8 mouse cellular contexts compared by ENCODE assay signal in the genomic region with DNA sequence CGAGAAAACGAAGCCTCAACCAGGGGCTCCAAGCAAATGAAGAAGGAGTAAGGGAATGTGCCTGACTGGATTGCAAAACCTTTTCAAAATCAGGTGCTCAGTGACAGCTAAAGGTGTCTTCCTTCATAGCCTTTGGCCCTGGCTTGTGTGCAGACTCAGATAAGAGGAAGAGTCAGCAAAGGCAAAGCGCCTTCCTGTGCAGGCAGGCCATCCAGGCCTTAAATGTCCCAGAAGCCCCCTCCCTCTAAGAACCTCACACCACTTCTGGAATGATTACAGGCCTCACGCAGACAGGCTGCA. TPM values are rescaled to one million over a fixed set of nuclear protein-coding genes. Genes with fewer than 3 reads are reported as not detected.
DNase-seq lines count a peak whose midpoint lies in the region; ATAC-seq and TF ChIP-seq lines count a peak whose summit lies in the region.

No protein-coding gene starts in this region.

- ATAC-seq in lung, embryonic 14.5 days (ENCODE audit: insufficient read depth): no peak
- ATAC-seq in hindbrain, postnatal 0 days: no peak; the same call in 1 of the 2 replicates
- ATAC-seq in midbrain, embryonic 13.5 days: no peak

- no peak for TF ChIP-seq CTCF in lung, embryonic 14.5 days (IDR thresholded peaks at IDR 0.05; ENCODE audit: low read depth)
- TF ChIP-seq CTCF in cortical plate, adult 2 months (IDR thresholded peaks at IDR 0.05; ENCODE audit: extremely low read depth, insufficient read depth, low read length): no peak
- TF ChIP-seq CTCF in hindbrain, postnatal 0 days (IDR thresholded peaks at IDR 0.05; ENCODE audit: low read depth): no peak

- H3K36me3 ChIP-seq in lung, embryonic 14.5 days (ENCODE audit: insufficient read depth): no peaks in the 10 kb centered on the region
- H3K36me3 ChIP-seq in hindbrain, postnatal 0 days (ENCODE audit: insufficient read depth, low read length): no peaks in the 10 kb centered on the region
- no peaks in the 10 kb centered on the region for H3K36me3 ChIP-seq in midbrain, embryonic 13.5 days

- WGBS in lung, embryonic 14.5 days: 5% methylated on average over 4 of the region's 4 CpGs
- WGBS in hindbrain, postnatal 0 days: 7% methylated on average over 4 of the region's 4 CpGs
- WGBS in midbrain, embryonic 13.5 days: 11% methylated on average over 4 of the region's 4 CpGs

- H3K9ac ChIP-seq in lung, embryonic 14.5 days: peak overlapping the region; percentile 86
- H3K9ac ChIP-seq in hindbrain, postnatal 0 days (replicated peaks; ENCODE audit: low read length): peak overlapping the region; percentile 86
- H3K9ac ChIP-seq in midbrain, embryonic 13.5 days (replicated peaks): peak overlapping the region; percentile 90

- H3K27ac ChIP-seq in lung, embryonic 14.5 days (ENCODE audit: low read depth): peak overlapping the region; percentile 90; the same call in 1 of the 2 replicates
- no peak overlapping the region for H3K27ac ChIP-seq in cortical plate, adult 2 months (ENCODE audit: insufficient read depth, low read length)
- H3K27ac ChIP-seq in hindbrain, postnatal 0 days: peak overlapping the region; percentile 87; the same call in 1 of the 2 replicates
- H3K27ac ChIP-seq in midbrain, embryonic 13.5 days: peak overlapping the region; percentile 92

- H3K27me3 ChIP-seq in lung, embryonic 14.5 days (ENCODE audit: insufficient read depth, low read length): no peaks in the 10 kb centered on the region
- no peaks in the 10 kb centered on the region for H3K27me3 ChIP-seq in hindbrain, postnatal 0 days (ENCODE audit: insufficient read depth, low read length)
- H3K27me3 ChIP-seq in midbrain, embryonic 13.5 days: peaks cover 5% of the 10 kb centered on the region; the same call in 1 of the 2 replicates

- peak overlapping the region; percentile 87 for H3K4me3 ChIP-seq in lung, embryonic 14.5 days (ENCODE audit: low read depth, low read length)
- H3K4me3 ChIP-seq in cortical plate, adult 2 months (ENCODE audit: insufficient read depth, low read length): peak overlapping the region; percentile 78
- peak overlapping the region; percentile 92 for H3K4me3 ChIP-seq in hindbrain, postnatal 0 days (ENCODE audit: low read length)
- H3K4me3 ChIP-seq in midbrain, embryonic 13.5 days (replicated peaks): peak overlapping the region; percentile 85

- no peaks in the 10 kb centered on the region for H3K9me3 ChIP-seq in lung, embryonic 14.5 days (ENCODE audit: low read depth, low read length)
- no peaks in the 10 kb centered on the region for H3K9me3 ChIP-seq in hindbrain, postnatal 0 days (ENCODE audit: low read length)
- no peaks in the 10 kb centered on the region for H3K9me3 ChIP-seq in midbrain, embryonic 13.5 days

- H3K4me2 ChIP-seq in lung, embryonic 14.5 days: peak overlapping the region; percentile 79
- H3K4me2 ChIP-seq in hindbrain, postnatal 0 days (ENCODE audit: low read depth, low read length): peak overlapping the region; percentile 79
- peak overlapping the region; percentile 72 for H3K4me2 ChIP-seq in midbrain, embryonic 13.5 days (replicated peaks)

- no peaks in the 10 kb centered on the region for H3K4me1 ChIP-seq in lung, embryonic 14.5 days (ENCODE audit: insufficient read depth)
- H3K4me1 ChIP-seq in cortical plate, adult 2 months (ENCODE audit: control insufficient read depth, insufficient read depth, low read length): peaks cover 3% of the 10 kb centered on the region; the same call in 1 of the 2 replicates
- H3K4me1 ChIP-seq in hindbrain, postnatal 0 days (ENCODE audit: insufficient read depth, low read length): 0 out of 2 replicates have a peak, but pooled peaks cover 3% of the 10 kb centered on the region
- peaks cover 27% of the 10 kb centered on the region for H3K4me1 ChIP-seq in midbrain, embryonic 13.5 days (replicated peaks)

- DNase-seq in lung, embryonic 14.5 days: no peak
- DNase-seq in lung, postnatal 4 days: no peak
- DNase-seq in hindbrain, postnatal 0 days (ENCODE audit: low spot score): no peak
- no peak for DNase-seq in urinary bladder, postnatal 14 days (ENCODE audit: low spot score)
- no peak for DNase-seq in frontal cortex, postnatal 36 days (ENCODE audit: low spot score in 2 of 2)
- DNase-seq in adrenal gland, adult 8-10 months: no peak

- no peak for TF ChIP-seq POLR2A in cortical plate, adult 2 months (IDR thresholded peaks at IDR 0.05; ENCODE audit: extremely low read depth, insufficient read depth, low read length)

RNA-seq across cellular contexts. Expression of a gene that starts 0.8 kb away (rescaled TPM):
- 10.2 and 11.5 TPM in 2 replicates for polyA plus RNA-seq in lung, embryonic 14.5 days (2014; fragmentation: Nextera tagmentation; extraction: Ambion mirVana)
- polyA plus RNA-seq in cortical plate, adult 2 months (2012; rRNA removed): 44.5 and 44.8 TPM in 2 replicates
- 50.6 and 51.9 TPM in 2 replicates for total RNA-seq in hindbrain, postnatal 0 days (2014; rRNA removed)
- 11.0 and 14.4 TPM in 2 replicates for polyA plus RNA-seq in hindbrain, postnatal 0 days (2015; fragmentation: Nextera tagmentation; extraction: Ambion mirVana)
- polyA plus RNA-seq in midbrain, embryonic 13.5 days (2015; fragmentation: Nextera tagmentation; extraction: Ambion mirVana): 18.2 and 19.5 TPM in 2 replicates
- total RNA-seq in adrenal gland, adult 8-10 months (2022): 10 to 100 TPM; 27.9 to 41.0 (median 32.3) TPM

RNA-seq across cellular contexts. Expression of a gene that starts 52.7 kb away (rescaled TPM):
- polyA plus RNA-seq in lung, embryonic 14.5 days (2014; fragmentation: Nextera tagmentation; extraction: Ambion mirVana): 0.20 and 0.39 TPM in 2 replicates
- polyA plus RNA-seq in cortical plate, adult 2 months (2012; rRNA removed): 82.4 and 83.3 TPM in 2 replicates
- total RNA-seq in hindbrain, postnatal 0 days (2014; rRNA removed): 22.2 and 33.2 TPM in 2 replicates
- polyA plus RNA-seq in hindbrain, postnatal 0 days (2015; fragmentation: Nextera tagmentation; extraction: Ambion mirVana): 4.6 and 7.3 TPM in 2 replicates
- polyA plus RNA-seq in midbrain, embryonic 13.5 days (2015; fragmentation: Nextera tagmentation; extraction: Ambion mirVana): 89.3 and 97.3 TPM in 2 replicates
- total RNA-seq in adrenal gland, adult 8-10 months (2022): not detected

Comparison
In these comparisons a context has a peak if more than half of its experiments do, and no peak if none do; other contexts are left out.
1. RNA of a gene that starts 52.7 kb away (polyA plus RNA-seq): 89.3 to 97.3 TPM in midbrain, embryonic 13.5 days and 82.4 to 83.3 TPM in cortical plate, adult 2 months; 4.6 to 7.3 TPM in hindbrain, postnatal 0 days and 0.20 to 0.39 TPM in lung, embryonic 14.5 days; every median in the first group is over 10 times any median in the second.
2. Peak in every context shown above with its lines, with median percentiles within 50 percentile points of each other: H3K4me2 ChIP-seq, H3K4me3 ChIP-seq and H3K9ac ChIP-seq.